Mouse (Mus musculus) urinary bladder, postnatal 25 days (tissue): ENCODE data around the gene Evx1.

ENCODE experiments used
- DNase-seq: peaks from one replicate; pipeline ENCODE4 v3.0.0; 2022; ENCODE audit warnings: low spot score

Evx1 gene

DNA sequence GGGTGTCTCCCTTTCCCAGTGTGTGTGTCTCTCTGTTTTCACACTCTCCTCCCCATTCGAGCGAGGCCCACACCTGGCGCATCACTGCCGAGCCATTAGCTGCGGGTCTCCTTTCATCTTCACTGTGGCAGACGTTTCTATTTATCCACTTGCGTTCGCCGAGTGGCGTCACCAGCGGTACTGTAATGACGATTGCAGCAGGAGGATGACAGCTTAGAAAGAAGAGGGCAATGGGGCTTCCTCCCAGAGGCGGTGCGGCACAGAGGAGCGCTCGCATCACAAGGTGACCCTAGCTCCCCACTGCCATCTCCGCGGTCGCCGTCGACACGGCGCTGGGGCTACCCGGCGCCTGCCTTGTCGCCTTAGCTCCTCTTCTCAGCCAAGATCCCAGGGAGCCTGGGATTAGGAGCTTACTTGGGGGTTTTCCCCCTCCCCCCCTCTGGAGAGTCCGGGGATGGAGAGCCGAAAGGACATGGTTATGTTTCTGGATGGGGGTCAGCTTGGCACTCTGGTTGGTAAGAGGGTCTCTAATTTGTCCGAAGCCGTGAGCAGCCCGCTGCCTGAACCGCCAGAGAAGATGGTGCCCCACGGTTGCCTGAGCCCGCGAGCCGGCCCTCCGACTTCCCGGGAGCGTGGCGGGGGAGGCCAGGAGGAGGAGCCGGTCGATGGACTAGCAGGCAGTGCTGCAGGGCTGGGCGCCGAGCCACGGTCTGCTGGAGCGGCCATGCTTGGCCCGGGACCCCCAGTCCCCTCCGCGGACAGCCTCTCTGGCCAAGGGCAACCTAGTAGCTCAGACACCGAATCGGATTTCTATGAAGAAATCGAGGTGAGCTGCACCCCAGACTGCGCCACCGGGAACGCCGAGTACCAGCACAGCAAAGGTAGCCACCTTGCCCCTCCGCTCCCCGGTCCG is at the start of gene Evx1:
Gene Evx1, plus strand, starts transcription at position 108 of the 913 bp plus-strand sequence.
- DNase-seq, result no peak

GRCm38 (mm10) chr6:52264106-52264790 is 49.0 kb upstream of the Evx1 start:
- no peak for DNase-seq

DNA sequence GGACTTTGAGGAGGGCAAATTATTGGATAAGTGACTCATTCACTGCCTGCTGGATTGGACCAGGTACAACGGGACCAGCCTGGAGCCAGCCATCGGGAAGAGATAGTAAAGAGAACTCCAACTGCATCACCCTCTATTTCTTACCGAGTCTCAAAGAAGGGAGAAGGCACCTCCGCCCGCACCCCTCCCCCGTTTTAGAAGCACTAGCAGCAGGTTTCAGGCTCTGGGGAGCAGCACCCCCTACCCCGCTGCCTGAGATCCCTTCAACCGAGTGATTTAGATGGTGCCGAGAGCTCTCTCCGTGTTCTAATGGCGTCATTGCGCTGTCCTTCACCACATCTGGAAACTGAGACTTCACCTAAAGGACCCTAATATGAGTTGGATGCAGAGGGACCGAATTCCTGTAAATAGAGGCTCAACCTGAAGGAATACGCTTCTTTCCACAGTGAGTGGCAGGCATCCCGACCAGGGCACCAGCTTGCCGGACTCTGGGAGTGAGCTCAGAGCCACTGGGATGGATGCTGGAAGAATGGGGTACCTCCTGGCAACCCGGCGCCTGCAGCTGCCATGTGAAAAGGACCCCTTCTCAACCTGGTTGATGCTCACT is 47.9 kb upstream of the Evx1 start:
- DNase-seq, result no peak

GRCm38 (mm10) chr6:52265913-52266665 is 47.2 kb upstream of the Evx1 start:
- DNase-seq, result no peak

DNA sequence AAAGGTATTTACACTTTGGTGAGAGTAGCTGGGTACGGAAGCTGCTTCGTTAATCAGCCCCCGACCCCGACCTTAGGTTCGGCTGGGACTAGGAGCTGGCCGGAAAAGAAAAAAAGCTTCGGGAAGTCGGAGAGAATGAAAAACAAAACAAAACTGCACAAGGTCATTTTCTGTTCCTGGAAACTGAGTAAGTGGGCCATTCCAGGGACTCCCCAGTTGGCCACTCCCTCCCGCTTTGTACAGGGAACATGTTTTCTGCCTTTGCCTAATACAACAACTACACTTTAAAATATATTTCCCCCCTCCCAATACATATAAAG is 46.7 kb upstream of the Evx1 start:
- no peak for DNase-seq

DNA sequence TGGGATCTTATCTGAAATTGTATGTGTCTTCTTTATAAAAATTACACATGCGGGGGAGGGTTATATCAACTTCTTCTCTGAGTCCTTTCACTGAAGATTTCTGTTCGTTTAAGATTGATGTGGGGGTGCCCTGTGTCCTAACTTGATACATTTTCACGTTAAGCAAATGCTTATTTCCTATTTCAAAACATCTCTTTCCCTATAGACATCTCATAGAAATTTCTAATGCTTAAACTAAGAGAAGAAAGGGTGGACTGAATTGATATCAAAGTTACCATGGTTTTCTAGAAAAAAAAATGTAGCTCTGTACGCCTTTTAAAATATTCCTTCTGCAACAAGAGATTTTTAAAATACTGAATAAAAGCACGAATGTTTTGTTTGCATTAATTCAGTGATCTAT is 46.1 kb upstream of the Evx1 start:
- DNase-seq, result no peak

DNA sequence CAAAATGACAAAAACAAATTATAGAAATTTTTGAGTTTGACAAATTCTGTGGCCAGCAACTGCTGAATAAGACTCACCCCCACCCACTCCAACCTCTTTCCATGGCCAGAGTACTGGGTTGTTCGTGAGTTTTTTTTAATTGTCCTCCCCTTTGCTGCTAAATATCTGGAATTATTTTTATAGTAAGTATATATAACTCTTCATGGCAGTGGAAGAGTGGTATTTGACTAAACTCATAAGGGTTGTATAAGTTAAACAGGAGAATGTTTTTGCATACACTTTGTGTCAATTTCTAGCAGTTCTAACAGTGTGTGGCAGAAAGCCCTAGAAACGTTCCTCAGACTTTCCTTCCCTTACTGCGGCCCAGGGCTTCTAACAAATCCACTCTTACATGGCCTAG is 45.6 kb upstream of the Evx1 start:
- no peak for DNase-seq

DNA sequence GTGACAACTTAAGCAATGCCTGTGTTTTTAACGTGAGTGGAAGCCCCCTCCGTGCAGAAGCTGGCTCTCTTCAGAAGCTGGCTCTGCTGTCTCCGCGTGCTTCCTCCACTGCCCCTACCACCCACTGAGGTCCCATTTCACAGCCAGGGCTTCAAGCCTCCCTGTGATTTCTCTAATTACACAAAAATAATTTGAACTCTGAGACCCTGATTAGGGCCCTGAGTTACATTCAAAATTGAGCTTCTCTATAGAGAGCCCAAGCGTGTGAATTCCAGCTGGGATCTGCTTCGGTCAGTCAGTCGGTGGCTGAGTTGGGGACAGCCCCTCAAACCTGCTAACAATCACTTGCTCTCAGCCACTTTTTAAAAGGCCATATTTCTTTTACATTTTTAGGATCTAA is 45.0 kb upstream of the Evx1 start:
- DNase-seq, result no peak

DNA sequence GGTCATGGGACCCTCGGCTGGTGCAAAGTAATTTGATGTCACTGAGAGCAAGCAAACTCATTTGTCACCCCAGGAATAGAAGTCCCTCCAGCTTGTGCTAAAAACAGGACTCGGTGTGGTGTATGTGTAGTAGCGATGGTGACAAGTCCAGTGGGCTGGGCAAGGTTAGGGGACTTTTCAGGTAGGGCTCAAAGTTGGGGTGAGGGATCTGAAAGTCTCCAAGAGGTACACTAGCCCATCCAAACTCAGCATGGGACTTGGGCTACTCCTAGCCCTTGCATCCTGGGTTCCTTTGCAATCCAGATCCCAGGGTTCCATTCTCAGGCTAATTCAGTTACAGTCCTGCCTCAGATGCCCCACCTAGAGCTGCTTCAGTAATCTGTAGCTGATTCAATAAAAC is 44.5 kb upstream of the Evx1 start:
- no peak for DNase-seq

DNA sequence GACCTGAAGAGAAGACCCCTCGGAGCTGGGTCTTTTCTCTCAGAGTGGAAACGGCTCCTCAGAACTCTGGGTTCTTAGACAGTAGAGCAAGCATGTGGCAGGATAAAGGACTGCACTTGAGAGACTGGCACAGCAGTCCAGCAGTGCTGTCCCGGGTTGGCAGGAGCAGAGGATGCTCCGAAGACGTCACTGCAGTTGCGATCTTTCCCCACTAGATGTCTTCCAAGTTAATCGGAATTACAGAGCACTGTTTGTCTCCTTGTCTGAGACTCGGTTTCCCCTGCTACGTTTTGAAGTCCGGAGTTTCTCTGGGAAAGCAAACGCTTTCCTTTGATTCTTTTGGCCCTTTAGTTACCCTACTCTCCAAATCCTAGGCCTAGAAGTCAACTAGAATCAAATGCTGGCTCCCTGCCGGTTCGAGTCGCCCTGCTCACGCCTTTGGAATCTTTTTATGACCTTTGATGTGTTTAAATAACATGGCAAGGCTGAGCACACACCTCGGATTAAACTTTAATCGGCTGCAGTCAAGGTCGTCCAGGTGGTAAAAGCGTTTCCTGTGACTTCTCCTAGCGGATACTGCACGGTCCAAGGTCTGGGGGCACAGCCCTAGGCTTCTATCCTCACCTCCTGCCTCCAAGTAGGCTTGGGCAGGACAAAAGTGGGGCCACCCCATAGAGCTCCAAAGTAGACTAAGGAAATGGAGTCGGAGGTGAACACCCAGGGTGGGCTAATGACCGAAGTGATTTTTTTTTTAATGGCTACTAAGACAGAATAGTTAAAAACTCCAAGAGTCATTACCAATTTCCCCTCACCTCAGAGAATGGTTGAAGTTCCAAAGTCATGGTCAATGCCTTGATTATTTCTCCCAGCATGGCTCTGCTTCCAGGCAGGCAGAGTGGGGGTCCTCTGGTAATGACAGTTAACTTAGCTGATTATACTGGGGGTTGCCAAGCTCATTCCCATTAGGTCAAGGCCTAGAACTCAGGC is 42.5 kb upstream of the Evx1 start:
- peak; percentile 73 for DNase-seq

- no peak for DNase-seq
Observed at GRCm38 (mm10) chr6:52272766-52273655, 40.3 kb upstream of the Evx1 start.

DNA sequence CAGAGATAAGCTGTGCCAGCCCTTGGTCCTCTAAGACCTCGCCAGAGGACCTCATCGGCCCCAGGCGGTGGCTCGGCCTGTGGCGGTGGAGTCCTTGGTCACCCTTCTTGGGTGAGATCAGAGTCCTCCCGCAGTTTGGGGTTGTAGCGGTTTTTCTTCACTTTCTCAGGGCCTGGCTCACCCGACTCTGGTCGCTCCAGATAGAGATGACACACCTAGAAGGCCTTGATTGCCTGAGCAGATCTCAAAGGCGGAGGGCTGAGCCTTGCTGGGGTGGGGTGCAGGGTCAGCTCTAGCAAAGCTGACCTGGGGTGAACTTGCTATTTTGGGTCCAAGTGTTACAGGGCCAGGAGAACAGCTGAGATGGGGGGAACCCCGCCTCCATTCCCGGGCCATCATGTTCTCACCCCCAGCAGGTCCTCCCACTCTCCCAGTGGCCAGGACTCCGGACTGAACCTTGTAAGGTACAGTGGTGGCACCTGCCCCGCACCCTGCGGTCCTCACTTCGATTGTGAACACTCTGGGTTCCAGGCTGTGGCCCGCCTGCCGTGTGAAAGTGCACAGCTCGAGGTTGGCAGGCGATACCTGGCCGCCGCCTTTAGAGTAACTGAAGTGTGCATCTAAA is 39.5 kb upstream of the Evx1 start:
- DNase-seq, result no peak

GRCm38 (mm10) chr6:52274576-52274975 is 38.7 kb upstream of the Evx1 start:
- DNase-seq, result no peak

GRCm38 (mm10) chr6:52275563-52276280 is 37.6 kb upstream of the Evx1 start:
- DNase-seq, result no peak

DNA sequence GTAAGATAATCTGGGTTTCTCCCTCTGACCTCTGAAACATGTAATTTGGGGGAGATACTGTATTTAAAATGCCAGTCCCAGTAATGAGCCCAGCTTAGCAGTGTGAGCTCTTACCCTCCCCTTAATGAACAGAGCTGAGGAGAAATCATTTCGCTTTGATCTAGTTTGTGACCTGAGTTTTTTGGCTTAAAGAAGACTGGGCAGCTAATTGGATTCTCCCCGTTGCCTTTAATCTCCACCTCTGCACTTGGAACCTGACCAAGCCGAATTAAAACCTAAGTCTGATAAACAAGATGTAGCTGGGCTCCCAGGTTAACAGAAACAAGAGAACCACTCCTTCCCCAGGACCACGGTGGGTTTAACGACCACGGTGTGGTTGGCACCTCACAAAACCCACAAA is 36.9 kb upstream of the Evx1 start:
- DNase-seq, result no peak

DNA sequence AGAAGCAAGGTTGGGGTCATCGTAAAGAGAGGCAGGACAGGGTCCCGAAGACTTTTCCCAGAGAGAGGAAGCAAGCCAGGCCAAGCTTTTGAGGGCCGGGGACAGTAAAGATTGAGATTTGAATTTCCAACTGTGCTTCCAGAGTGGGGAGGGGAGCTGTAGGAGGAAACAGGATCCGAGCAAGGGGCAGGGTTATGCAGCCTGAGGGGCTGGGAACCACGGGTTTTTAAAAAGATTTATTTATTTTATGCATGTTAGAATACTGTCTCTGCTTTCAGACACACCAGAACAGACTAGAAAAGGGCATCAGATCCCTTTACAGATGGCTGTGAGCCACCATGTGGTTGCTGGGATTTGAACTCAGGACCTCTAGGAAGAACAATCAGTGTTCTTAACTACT is 36.4 kb upstream of the Evx1 start:
- no peak for DNase-seq

- DNase-seq, result no peak
Observed at GRCm38 (mm10) chr6:52281084-52281483, 32.2 kb upstream of the Evx1 start.

GRCm38 (mm10) chr6:52283896-52284295 is 29.4 kb upstream of the Evx1 start:
- DNase-seq, result no peak

GRCm38 (mm10) chr6:52290186-52290585 is 23.1 kb upstream of the Evx1 start:
- no peak for DNase-seq
